Mouse (Mus musculus): ENCODE measurements at regions not wholly inside any gene's neighbourhood (a gene's known extent, or its start where the extent isn't known, plus 50 kb on each side); places are given as distances from the start of the nearest gene placed in this dataset.

GRCm38 (mm10) chr4:134990651-134991050 is 60.0 kb downstream of the Syf2 start:
- no peak for DNase-seq (ENCODE audit: low spot score in 2 of 2)

DNA sequence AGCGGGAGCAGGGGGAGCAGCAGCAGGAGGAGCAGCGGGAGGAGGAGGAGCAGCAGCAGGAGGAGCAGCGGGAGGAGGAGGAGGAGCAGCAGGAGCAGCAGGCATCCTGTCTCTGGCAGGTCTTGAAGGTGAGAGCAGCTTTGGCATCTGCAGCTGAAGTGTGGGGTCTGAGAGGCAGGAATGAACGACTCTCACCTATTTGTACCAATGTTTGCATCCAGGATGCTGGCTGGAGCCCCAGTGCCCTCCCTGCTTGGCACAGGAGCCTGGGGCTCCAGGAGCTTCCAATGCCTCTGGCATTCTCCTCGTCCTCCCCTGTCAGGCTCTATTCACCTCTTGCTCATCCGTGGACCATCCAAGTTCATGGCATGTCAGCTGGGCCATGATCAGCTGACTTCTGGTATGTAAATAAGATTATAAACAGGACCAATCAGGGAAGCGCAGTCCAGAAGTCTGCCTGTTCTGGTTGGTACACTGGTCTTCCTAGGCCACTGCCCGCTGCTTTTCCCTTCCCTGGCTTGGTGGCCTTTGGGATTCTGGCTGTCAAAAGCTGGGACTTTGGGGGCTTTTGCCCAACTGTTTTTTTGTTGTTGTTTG is 62.9 kb downstream of the Syf2 start:
- DNase-seq (ENCODE audit: low spot score in 2 of 2): no peak

DNA sequence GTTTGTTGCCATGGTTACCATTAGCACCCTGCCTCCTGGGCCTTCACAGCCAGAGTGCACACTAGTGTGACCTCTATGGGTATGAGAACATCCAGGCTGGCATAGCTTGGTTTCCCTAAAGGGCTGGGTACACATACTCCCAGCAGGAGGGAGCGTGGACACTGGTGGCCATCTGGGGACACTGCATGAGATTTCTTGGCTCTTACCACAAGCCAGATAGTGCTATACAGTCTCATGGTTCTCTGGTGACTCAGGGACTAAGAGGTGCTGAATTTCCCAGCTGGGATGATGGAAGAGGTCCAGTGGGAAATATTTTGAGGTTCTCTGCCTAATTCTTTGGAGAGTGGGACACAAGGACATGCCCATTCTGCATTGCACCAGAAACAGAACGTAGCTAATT is 63.5 kb downstream of the Syf2 start:
- DNase-seq (ENCODE audit: low spot score in 2 of 2): peak in 1 of 2 experiments; percentile 11

DNA sequence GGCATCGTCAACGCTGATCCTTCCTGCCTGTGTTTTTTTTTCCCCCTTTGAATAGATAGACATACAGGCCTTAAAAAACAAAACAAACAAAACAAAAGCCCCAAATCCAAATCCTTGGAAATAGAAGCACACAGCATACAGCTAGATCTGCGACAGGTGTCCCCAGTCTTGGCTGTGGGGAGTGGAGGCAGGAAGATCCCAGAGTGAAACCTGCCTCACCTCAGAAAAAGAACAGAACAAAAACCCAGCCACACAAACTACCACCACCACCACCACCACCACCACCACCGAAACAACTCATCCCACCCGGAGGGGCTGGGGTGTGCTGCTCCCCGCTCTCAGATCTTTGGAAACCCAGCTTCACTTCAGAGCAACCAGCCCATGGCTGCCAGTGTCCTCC is 64.0 kb downstream of the Syf2 start:
- DNase-seq (ENCODE audit: low spot score in 2 of 2): no peak

GRCm38 (mm10) chr4:134995052-134995451 is 64.4 kb downstream of the Syf2 start:
- DNase-seq (ENCODE audit: low spot score in 2 of 2): peak in 1 of 2 experiments; percentile 24

- DNase-seq (ENCODE audit: low spot score in 2 of 2): no peak
Measured at GRCm38 (mm10) chr4:134996121-134996520, 65.4 kb downstream of the Syf2 start.

GRCm38 (mm10) chr4:134997461-134998434 is 67.0 kb downstream of the Syf2 start:
- DNase-seq (ENCODE audit: low spot score in 2 of 2): no peak

- peak in 1 of 2 experiments; percentile 39 for DNase-seq (ENCODE audit: low spot score in 2 of 2)
Measured at GRCm38 (mm10) chr4:134998928-134999658, 68.4 kb downstream of the Syf2 start.

DNA sequence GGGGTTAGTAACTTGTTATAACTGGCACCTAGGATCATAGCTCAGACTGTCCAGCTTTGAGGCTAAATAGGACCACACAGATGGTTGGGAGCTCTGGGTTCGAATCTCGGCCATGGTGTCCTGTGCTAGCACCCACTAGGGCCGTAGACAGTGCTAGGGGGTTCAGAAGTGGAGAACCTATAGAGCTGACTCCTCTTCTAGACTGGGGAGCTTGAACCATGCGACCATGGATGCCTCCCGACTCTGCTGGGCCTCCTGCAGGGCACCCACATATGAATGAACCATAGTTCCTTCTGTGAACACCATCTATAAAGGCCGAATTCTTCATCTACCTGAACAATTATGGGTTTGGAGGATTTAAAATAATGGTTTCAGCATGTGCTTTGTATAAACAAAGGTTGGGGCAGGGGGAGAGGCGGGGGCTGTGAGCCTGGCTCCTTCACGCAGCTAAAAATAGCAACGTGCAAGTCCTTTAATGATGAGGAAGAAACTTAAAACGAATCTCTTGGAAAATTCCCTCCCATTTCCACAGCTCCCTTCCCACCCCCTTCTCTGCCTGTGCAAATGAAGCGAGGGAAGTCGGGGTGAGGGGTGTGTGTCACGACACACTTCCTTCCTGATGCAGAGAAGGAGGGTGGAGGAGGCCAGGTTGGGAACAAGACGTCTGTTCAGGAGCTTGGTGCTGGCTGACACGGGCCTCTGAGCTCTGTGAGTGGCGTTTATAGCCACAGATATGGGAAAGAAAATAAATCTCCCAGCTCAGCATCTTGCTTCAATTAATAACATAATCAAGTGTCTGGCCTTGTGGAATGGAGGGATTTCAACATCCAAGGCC is 71.6 kb downstream of the Syf2 start:
- peak in 1 of 2 experiments; percentile 6 for DNase-seq (ENCODE audit: low spot score in 2 of 2)

DNA sequence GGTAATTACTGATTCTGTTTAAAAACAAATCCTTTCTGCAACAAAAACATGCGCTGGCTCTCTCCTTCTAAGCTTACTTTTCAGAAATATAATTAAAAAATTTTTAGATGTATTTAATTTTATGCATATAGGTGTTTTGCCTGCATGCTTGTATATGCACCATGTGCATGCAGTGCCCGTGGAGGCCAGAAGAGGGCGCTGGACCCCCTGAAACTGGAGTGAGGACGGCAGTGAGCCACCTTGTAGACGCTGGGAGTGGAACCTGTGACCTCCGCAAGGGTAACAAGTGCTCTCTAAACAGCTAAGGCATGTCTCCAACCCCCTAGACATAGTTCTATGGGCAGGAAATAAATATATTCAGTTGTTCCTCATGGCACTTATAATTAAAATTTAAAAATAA is 80.7 kb downstream of the Syf2 start:
- no peak for DNase-seq (ENCODE audit: low spot score in 2 of 2)

DNA sequence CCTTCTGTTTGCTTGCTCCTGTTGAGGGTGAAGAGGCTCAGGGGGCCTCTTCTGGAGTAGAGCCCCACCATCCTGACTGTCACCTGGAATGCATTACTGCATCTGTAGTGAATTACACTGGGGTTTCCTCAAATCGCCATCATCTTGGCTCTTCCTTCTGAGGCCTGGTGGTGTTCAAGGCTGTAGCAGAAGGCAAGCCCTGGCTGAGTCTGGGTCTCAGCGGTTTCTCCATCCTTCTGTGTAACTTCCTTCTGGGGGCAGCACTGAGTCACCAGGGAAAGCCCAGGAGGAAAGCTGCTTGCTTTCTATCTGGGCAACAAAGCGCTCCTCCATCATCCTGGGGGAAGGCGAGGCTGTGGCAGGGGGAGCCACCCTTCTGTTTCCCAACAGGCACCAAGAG is 82.2 kb downstream of the Syf2 start:
- DNase-seq (ENCODE audit: low spot score in 2 of 2): no peak

DNA sequence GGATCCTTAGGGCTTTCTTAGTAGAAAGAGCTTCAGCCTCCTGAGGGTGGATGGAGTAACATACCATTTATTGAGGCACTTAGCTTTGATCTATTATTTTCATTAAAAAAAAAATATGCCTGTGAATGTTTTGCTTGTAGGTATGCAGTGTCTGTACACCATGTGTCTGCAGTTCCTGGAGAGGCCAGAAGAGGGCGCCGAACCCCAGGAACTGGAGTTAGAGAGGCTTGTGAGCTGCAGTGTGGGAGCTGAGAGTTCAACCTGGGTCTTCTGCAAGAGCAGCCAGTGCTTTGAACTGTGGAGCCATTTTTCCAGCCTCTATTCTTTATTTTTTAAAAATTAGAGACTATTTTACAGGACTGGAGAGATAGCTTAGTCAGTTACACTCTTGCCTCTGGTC is 83.2 kb downstream of the Syf2 start:
- DNase-seq (ENCODE audit: low spot score in 2 of 2): no peak

- DNase-seq (ENCODE audit: low spot score in 2 of 2): peak in 1 of 2 experiments; percentile 38
Measured at GRCm38 (mm10) chr4:135018018-135018417, 87.3 kb downstream of the Syf2 start.

DNA sequence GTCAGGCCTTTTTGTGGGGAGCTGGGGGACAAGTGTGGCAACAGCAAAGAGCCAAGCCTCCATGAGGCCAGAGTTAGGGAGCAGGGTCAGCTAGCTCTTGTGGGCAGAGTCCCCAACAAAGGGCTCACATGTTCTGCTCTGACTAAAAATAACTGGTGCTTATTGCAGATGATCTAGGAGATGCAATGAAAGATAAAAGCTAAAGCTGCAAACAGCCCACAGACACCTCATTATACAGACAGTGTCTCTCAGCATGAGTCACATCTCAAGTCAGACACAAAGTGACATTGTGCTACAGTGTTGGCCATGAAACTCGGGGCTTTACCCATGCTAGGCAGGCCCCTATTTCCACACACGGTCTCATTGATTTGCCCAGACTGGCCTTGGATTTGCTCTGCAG is 88.4 kb downstream of the Syf2 start:
- DNase-seq (ENCODE audit: low spot score in 2 of 2): peak in 1 of 2 experiments; percentile 26

GRCm38 (mm10) chr4:135020262-135020991 is 89.7 kb downstream of the Syf2 start:
- DNase-seq (ENCODE audit: low spot score in 2 of 2): no peak

- no peak for DNase-seq (ENCODE audit: low spot score in 2 of 2)
Measured at GRCm38 (mm10) chr4:135023200-135023599, 92.5 kb downstream of the Syf2 start.

DNA sequence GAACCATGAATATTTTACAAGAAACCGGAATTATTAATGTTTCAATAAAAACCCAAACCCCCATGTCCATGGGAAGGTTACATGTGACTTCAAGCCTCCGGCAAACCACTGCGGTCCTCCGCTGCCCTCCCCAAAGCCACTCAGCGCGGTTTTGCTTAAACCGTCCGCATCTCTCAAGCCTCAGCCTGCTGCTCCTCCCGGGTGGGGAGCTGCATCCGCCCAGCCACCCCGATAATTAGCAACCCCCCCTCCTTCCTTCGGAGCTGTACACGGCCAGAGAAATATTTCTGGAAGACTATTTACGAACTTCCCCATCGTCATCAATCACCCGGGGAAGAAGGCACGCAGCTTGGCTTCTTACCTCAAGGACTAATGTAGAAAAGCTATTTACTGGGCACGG is 94.7 kb upstream of the Runx3 start:
- no peak for DNase-seq (ENCODE audit: low spot score in 2 of 2)

DNA sequence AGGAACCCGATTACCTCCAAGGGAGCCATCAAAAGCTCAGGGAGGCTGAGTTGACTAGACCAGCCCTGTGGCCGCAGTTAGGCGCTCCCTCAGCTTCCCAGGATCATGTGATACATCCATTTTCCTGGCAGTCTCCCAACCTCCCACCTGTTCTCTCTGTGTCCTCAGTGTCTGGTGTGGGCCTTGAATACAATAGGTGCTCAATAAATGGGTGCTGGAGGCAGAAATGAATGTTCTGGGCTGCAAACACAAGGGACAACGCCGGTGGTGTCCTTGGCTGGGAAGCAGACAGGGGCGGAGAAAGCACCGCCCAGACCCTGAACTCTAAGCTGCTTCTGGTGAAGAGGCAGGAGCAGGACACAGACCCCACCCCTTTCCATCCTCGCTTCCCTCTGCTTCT is 93.3 kb upstream of the Runx3 start:
- no peak for DNase-seq (ENCODE audit: low spot score in 2 of 2)

GRCm38 (mm10) chr4:135029723-135030122 is 90.7 kb upstream of the Runx3 start:
- no peak for DNase-seq (ENCODE audit: low spot score in 2 of 2)

DNA sequence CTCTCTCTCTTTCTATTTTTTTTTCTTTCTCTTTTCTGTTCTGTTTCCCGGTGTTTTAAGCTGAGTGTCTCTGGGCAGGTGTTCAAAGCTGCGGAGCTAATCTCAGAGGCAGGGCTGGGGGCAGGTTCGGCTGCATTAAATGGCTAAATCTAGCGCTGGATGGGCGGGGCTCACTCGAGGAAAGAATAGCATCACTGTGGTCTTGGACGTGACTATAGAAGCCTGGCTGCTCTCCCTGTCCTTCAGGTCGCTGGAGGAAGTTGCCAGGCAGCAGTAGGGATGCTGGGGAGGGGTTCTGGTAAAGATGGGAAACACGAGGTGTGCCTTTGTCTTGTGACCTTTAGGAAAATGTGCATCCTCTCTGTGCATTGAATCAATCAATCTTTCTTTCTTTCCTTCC is 88.0 kb upstream of the Runx3 start:
- peak; percentile 28 to 62 for DNase-seq (ENCODE audit: low spot score in 2 of 2)

DNA sequence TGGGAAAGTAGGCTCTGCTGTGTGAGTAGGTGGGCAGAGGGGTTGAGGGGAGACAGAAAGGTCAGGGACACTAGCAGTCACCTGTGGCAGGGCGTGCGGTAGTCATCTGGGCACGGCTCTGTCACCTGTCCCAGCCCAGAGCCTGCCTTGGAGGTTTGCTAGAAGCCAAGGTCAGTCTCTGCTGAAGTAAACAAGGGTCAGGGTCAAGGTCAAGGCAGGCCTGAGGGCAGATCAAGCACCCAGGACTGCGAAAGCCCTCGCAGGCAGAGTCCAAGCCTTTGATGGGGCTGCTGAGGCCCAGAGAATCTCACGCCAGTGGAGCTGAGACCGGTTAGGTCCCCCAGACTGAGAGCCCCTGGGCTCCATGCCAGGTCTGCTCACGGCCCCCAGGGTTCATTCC is 87.2 kb upstream of the Runx3 start:
- DNase-seq (ENCODE audit: low spot score in 2 of 2): no peak
